Mouse (Mus musculus): ENCODE measurements around the gene Ptprd.

The Ptprd gene

GRCm38 (mm10) chr4:76865585-76865984, 1346.2 kb downstream of the Ptprd start:
- no peak for DNase-seq

GRCm38 (mm10) chr4:76846265-76846664, 1365.5 kb downstream of the Ptprd start:
- no peak for DNase-seq

- DNase-seq: no peak
Observed at GRCm38 (mm10) chr4:76839016-76839415, 1372.7 kb downstream of the Ptprd start.

- no peak for DNase-seq
Observed at GRCm38 (mm10) chr4:76812138-76812537, 1399.6 kb downstream of the Ptprd start.

GRCm38 (mm10) chr4:76802708-76803107, 1409.1 kb downstream of the Ptprd start:
- DNase-seq: no peak

GRCm38 (mm10) chr4:76798010-76799007, 1413.5 kb downstream of the Ptprd start:
- no peak for DNase-seq

- no peak for DNase-seq
Observed at GRCm38 (mm10) chr4:76785389-76785788, 1426.4 kb downstream of the Ptprd start.

- DNase-seq: no peak
Observed at GRCm38 (mm10) chr4:76779558-76780124, 1432.1 kb downstream of the Ptprd start.

- no peak for DNase-seq
Observed at GRCm38 (mm10) chr4:76766918-76767317, 1444.8 kb downstream of the Ptprd start.

- DNase-seq: no peak
Observed at GRCm38 (mm10) chr4:76766429-76766828, 1445.3 kb downstream of the Ptprd start.

GRCm38 (mm10) chr4:76750709-76751108, 1461.1 kb downstream of the Ptprd start:
- DNase-seq: peak; percentile 2

GRCm38 (mm10) chr4:76735831-76736230, 1475.9 kb downstream of the Ptprd start:
- DNase-seq: no peak

GRCm38 (mm10) chr4:76675726-76676125, 1536.0 kb downstream of the Ptprd start:
- no peak for DNase-seq

GRCm38 (mm10) chr4:76673224-76673623, 1538.5 kb downstream of the Ptprd start:
- DNase-seq: no peak

GRCm38 (mm10) chr4:76672653-76673052, 1539.1 kb downstream of the Ptprd start:
- no peak for DNase-seq

- no peak for DNase-seq
Observed at GRCm38 (mm10) chr4:76661725-76662124, 1550.0 kb downstream of the Ptprd start.

GRCm38 (mm10) chr4:76660146-76660545, 1551.6 kb downstream of the Ptprd start:
- no peak for DNase-seq

GRCm38 (mm10) chr4:76656734-76657133, 1555.0 kb downstream of the Ptprd start:
- DNase-seq: no peak

- DNase-seq: no peak
Observed at GRCm38 (mm10) chr4:76652971-76653370, 1558.8 kb downstream of the Ptprd start.

GRCm38 (mm10) chr4:76621740-76622139, 1590.0 kb downstream of the Ptprd start:
- peak; percentile 8 for DNase-seq

GRCm38 (mm10) chr4:76616614-76617013, 1595.1 kb downstream of the Ptprd start:
- no peak for DNase-seq

- DNase-seq: peak; percentile 3
Observed at GRCm38 (mm10) chr4:76608246-76608645, 1603.5 kb downstream of the Ptprd start.

- no peak for DNase-seq
Observed at GRCm38 (mm10) chr4:76606808-76607207, 1605.0 kb downstream of the Ptprd start.

- no peak for DNase-seq
Observed at GRCm38 (mm10) chr4:76590722-76591121, 1621.0 kb downstream of the Ptprd start.

Data from right cerebral cortex, postnatal 4 days (tissue).